ENCODE assay signal across 34 mouse cellular contexts in genomic region chr6:57524742-57525141, GRCm38 (mm10). TPM values are rescaled to one million over a fixed set of nuclear protein-coding genes. Genes with fewer than 3 reads are reported as not detected.
A peak's percentile ranks its signal among the peaks of the same experiment; 100 is the strongest.
DNase-seq lines count a peak whose midpoint lies in the region; ATAC-seq lines count a peak whose summit lies in the region.
"Had no signal": no experiment of that assay in that cellular context is flagged by ENCODE, and none has a peak within 500 bp of the region (broad histone marks: within the 10 kb centered on the region; RNA-seq: fewer than 3 reads in every experiment).

No protein-coding gene starts in this region.

- no peak overlapping the region for H3K4me2 ChIP-seq in neural tube, embryonic 15.5 days
- H3K4me2 ChIP-seq: heart, embryonic 11.5 days; hindbrain, embryonic 13.5 days; liver, embryonic 12.5 days; midbrain, embryonic 12.5 days; neural tube, embryonic 12.5 days; stomach, embryonic 15.5 days had no signal

- DNase-seq in cerebellum, postnatal 10 days, result peak; percentile 14 to 32
- DNase-seq in left cerebral cortex, adult 11 months (ENCODE audit: low spot score), result peak; percentile 24
- DNase-seq in left cerebral cortex, postnatal 4 days, result no peak
- peak; percentile 25 to 44 for DNase-seq in right cerebral cortex, adult 2 months (ENCODE audit: low spot score in 2 of 2)
- DNase-seq in spleen, postnatal 4 days (ENCODE audit: low spot score in 2 of 2), result no peak
- no peak for DNase-seq in adrenal gland, postnatal 10 days
- DNase-seq: adrenal gland, adult 2 months; cerebellum, adult 11-12 months; cerebellum, adult 9-11 months; gastrocnemius, postnatal 25 days; heart, adult 11 months; heart, postnatal 4 days; kidney, adult 8-10 months; kidney, postnatal 4 days; liver, postnatal 0 days; lung, postnatal 4 days; thymus, postnatal 25 days had no signal

- H3K36me3 ChIP-seq in neural tube, embryonic 15.5 days, result no peaks in the 10 kb centered on the region
- H3K36me3 ChIP-seq: liver, embryonic 12.5 days; midbrain, embryonic 12.5 days had no signal

- no peak overlapping the region for H3K27ac ChIP-seq in neural tube, embryonic 15.5 days (replicated peaks)
- H3K27ac ChIP-seq: hindbrain, embryonic 13.5 days; kidney, postnatal 0 days; left cerebral cortex, adult 2 months; liver, embryonic 12.5 days; midbrain, embryonic 12.5 days; neural tube, embryonic 12.5 days; stomach, embryonic 15.5 days had no signal

- H3K27me3 ChIP-seq in neural tube, embryonic 15.5 days (replicated peaks), result no peaks in the 10 kb centered on the region
- H3K27me3 ChIP-seq: CH12.LX; hindbrain, embryonic 13.5 days; liver, embryonic 12.5 days; megakaryocyte, embryonic 14.5 days; midbrain, embryonic 12.5 days; neural tube, embryonic 12.5 days; stomach, embryonic 15.5 days had no signal

- H3K9me3 ChIP-seq in neural tube, embryonic 15.5 days (replicated peaks), result no peaks in the 10 kb centered on the region
- H3K9me3 ChIP-seq: hindbrain, embryonic 13.5 days; liver, embryonic 12.5 days; megakaryocyte, embryonic 14.5 days; midbrain, embryonic 12.5 days; neural tube, embryonic 12.5 days; stomach, embryonic 15.5 days had no signal

- H3K4me1 ChIP-seq in neural tube, embryonic 15.5 days, result no peaks in the 10 kb centered on the region
- H3K4me1 ChIP-seq: hindbrain, embryonic 13.5 days; liver, embryonic 12.5 days; midbrain, embryonic 12.5 days; neural tube, embryonic 12.5 days; stomach, embryonic 15.5 days had no signal

- intact Hi-C loops in left cerebral cortex, postnatal 4 days (cut with DNase I), result no loop called here

- no peak for ATAC-seq in cerebellum, adult (ENCODE audit: insufficient number of reproducible peaks, low FRiP score, low TSS enrichment)
- ATAC-seq in neural tube, embryonic 15.5 days (ENCODE audit: low FRiP score), result no peak
- ATAC-seq: activated CD4-positive, CD25-positive, alpha-beta regulatory T cell, adult 4 months; forebrain, embryonic 16.5 days; intestine, embryonic 16.5 days; liver, embryonic 12.5 days; liver, postnatal 0 days had no signal

- WGBS in neural tube, embryonic 15.5 days, result 94% methylated on average over 10 of the region's 10 CpGs

- no peak overlapping the region for H3K4me3 ChIP-seq in neural tube, embryonic 15.5 days (replicated peaks)
- H3K4me3 ChIP-seq: erythroblast, embryonic 14.5 days; hindbrain, embryonic 13.5 days; left cerebral cortex, adult 2 months; liver, embryonic 12.5 days; megakaryocyte, embryonic 14.5 days; midbrain, embryonic 12.5 days; myocyte; neural tube, embryonic 12.5 days; stomach, embryonic 15.5 days had no signal

- no peak overlapping the region for H3K9ac ChIP-seq in neural tube, embryonic 15.5 days (replicated peaks)
- H3K9ac ChIP-seq: hindbrain, embryonic 13.5 days; liver, embryonic 12.5 days; liver, postnatal 0 days; midbrain, embryonic 12.5 days; neural tube, embryonic 12.5 days; stomach, embryonic 15.5 days had no signal

RNA-seq across cellular contexts. Expression of gene Ppm1k, which starts 10.5 kb away (rescaled TPM):
- total RNA-seq in left cerebral cortex, postnatal 4 days (2021), result 10 to 100 TPM; 19.5 to 22.2 TPM
- polyA plus RNA-seq in neural tube, embryonic 15.5 days (2015; fragmentation: Nextera tagmentation; extraction: Ambion mirVana), result 7.2 and 7.5 TPM in 2 replicates
- total RNA-seq in adrenal gland, postnatal 10 days (2021), result 10 to 100 TPM; 34.1 to 45.0 TPM
- polyA plus RNA-seq: erythroblast, embryonic 14.5 days had no signal

RNA-seq across cellular contexts. Expression of gene Herc6, which starts 56.1 kb away (rescaled TPM):
- total RNA-seq in left cerebral cortex, postnatal 4 days (2021), result 1 to 10 TPM; 2.4 to 3.4 TPM
- 1.5 and 3.7 TPM in 2 replicates for polyA plus RNA-seq in neural tube, embryonic 15.5 days (2015; fragmentation: Nextera tagmentation; extraction: Ambion mirVana)
- 1 to 10 TPM; 8.3 to 8.8 TPM for total RNA-seq in adrenal gland, postnatal 10 days (2021)

Comparison
In these comparisons a context has a peak if more than half of its experiments do, and no peak if none do; other contexts are left out.
1. DNase-seq: peak in cerebellum, postnatal 10 days (2 of 2), left cerebral cortex, adult 11 months (single experiment) and right cerebral cortex, adult 2 months (2 of 2); none in left cerebral cortex, postnatal 4 days (single experiment), spleen, postnatal 4 days (0 of 2) and adrenal gland, postnatal 10 days (single experiment).